Mouse (Mus musculus) CH12.LX (cell line): ENCODE data around the gene Mid1.

ENCODE experiments used
- E2F4 ChIP-seq: IDR thresholded peaks from 2 replicates; pipeline ENCODE4 v1.6.1; 2011; ENCODE audit warnings: low read depth, low read length, improper control_type of control experiment; ENCODE audit not compliant: insufficient replicate concordance
- KAT2A ChIP-seq: IDR thresholded peaks from 2 replicates; pipeline ENCODE4 v1.6.1; 2012; ENCODE audit warnings: low read length, improper control_type of control experiment, inconsistent platforms; ENCODE audit not compliant: insufficient replicate concordance
- MAX ChIP-seq: IDR thresholded peaks from 2 replicates; pipeline ENCODE4 v1.6.1; 2011; ENCODE audit warnings: low read length, improper control_type of control experiment
- USF1 ChIP-seq: IDR thresholded peaks from 2 replicates; pipeline ENCODE4 v1.6.1; 2014; ENCODE audit warnings: low read depth, mild to moderate bottlenecking, inconsistent platforms, low read length, improper control_type of control experiment

DNA sequence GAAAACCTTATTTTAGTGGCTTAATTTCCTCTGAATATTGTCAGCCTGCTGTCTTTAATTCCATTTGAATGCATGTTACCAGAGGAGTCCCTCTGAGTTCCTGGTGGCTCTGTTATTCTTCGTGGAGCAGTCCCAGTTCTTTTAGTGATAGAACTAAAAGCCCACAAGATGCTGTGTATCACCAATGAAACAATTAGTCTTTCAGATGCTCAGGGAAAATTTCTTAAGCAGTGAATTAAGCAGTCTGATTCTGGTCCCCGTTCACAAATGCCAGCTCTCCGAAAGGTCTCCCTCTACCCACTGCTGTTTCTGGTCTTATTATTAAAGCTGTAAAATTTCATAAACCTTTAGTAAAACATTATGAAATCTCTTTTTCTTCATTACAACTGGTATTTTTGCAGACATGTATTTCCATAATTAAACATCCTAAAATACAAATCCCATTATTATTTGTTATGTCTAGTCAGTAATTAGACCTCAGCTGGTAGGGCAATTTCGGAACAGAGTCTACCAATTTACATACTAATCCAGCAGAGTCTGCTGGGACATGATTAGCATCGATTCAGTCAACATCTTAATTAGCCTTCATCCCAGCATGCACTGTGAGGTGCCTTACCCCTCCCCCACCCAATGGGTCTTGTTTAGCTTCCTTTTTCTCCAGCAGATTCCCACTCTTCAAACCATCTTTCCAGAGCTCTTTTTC lies 153.1 kb downstream of the Mid1 start:
- TF ChIP-seq USF1 (no peak), MAX (no peak), E2F4 (no peak), KAT2A (no peak)
